Mouse (Mus musculus) heart, postnatal 25 days (tissue): ENCODE results near the gene Scamp1. TPM values are rescaled to one million over a fixed set of nuclear protein-coding genes. Genes with fewer than 3 reads are reported as not detected.

ENCODE experiments used
- DNase-seq: peaks from one replicate; pipeline ENCODE4 v3.0.0; 2022; ENCODE audit warnings: low spot score
- intact Hi-C: fragments of 180-260 bp; cut with DNase I; formaldehyde crosslinking; loops from one replicate; pipeline ENCODE4 v1.15.1; 2025
- total RNA-seq, 2 experiments: library from RNA; stranded (reverse); gene quantifications; 2 replicates each; pipeline ENCODE4 v1.2.3; 2021

Gene Scamp1
- total RNA-seq, 2 experiments from 2014 or later = 27.3 to 34.0 TPM

DNA sequence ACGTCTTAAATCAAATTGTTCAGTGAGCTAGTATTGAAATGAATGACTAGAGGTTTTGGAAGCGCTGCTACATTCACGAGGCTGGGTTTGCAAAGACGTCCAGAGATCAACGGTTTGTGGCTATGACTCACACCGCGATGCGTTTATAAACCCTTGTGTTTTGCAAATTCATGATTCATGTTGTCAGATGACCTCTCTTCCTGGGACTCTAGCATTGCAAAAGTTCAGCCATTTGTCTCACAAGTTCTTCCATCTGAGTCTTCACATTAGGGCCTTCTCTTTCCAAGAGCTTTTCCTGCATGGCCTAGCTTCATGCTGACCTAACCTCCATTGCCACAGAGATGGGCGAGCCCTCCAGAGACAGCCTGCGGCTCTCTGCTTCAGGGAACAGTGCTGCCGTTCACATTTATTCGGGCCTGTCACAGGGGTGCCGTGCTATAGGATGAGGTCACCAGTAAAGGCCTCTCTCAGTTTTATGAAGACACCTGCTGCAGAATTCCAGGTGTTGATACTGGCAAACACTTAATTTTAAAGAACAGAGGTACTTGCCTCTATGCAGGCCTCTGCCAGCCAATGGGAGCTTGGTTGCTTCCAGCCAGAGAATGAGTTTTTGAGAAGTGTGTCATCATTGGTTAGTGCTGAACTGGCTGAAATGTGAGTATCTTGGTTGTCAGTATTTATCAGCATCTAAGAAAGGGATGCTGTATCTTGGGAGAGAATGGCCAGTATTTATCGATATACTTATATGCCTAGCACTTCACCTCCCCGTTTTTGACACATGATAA lies 131.0 kb downstream of the Scamp1 start:
- DNase-seq = no peak
- intact Hi-C loops = no loop called here

DNA sequence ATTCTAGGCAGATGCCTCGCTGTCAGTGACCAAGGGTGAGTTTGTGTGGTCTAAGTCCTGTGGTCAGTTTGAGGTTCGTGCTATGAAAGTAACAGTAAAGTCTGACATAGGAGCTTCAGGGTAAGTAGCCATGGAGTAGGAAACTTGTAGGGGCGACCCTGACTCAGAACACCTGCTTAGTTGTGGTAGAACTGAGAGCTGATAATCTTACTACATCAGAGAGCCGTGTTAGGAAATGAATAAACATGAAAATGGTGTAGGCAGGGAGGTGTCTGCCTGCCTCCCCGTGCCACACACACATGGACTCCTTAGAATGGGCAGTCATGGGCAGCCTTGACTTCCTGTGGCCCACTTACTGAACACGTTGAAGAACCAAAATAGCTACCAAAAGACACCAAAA lies 132.0 kb downstream of the Scamp1 start:
- no peak for DNase-seq
- intact Hi-C loops = no loop called here

DNA sequence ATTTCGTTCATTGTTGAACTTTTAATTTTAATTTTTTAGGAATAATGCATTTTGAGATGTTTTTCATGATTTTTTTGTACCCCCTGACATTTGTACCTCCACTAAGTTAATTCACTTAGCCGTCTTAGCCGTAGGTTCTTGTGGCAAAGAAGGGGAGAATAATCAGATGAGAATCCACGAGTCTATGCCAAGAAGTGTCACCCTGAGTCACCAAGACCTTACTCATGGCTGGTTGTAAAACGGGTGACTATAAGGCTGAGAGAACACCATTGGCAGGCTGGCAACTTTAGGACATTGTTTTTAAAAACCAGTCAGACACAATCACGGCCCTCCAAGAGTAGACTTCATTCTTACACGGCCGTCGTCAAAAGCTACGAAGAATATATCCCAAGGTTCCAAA lies 132.8 kb downstream of the Scamp1 start:
- DNase-seq = no peak
- intact Hi-C loops = no loop called here

Other genes with a start within 250 kb of the Scamp1 start
- 1 to 10 TPM; 4.5 to 6.4 TPM for gene Lhfpl2, start 228.1 kb downstream of the Scamp1 start, total RNA-seq
- gene Ap3b1, start 73.1 kb upstream of the Scamp1 start, total RNA-seq = 10 to 100 TPM; 23.5 to 25.9 TPM